Comparison of ENCODE assay signal across 8 mouse cellular contexts in genomic region chr7:90442518-90443080, GRCm38 (mm10). TPM values are rescaled to one million over a fixed set of nuclear protein-coding genes. Genes with fewer than 3 reads are reported as not detected.
DNase-seq lines count a peak whose midpoint lies in the region; ATAC-seq and TF ChIP-seq lines count a peak whose summit lies in the region.

TSS of gene Crebzf (plus strand) at chr7:90442729.

- H3K79me3 ChIP-seq in C2C12 (ENCODE audit: low read depth), result peaks cover 35% of the 10 kb centered on the region

- H3ac ChIP-seq in C2C12 (ENCODE audit: control insufficient read depth, insufficient read length, low read depth) (peak within 1 kb of the TSS; percentile 97), myocyte (ENCODE audit: control insufficient read depth, insufficient read length) (peak within 1 kb of the TSS; percentile 98)

- WGBS in heart, embryonic 11.5 days (ENCODE audit: insufficient replicate concordance), result under 1% methylated on average over 50 of the region's 54 CpGs
- 0% methylated on average over 48 of the region's 54 CpGs for WGBS in kidney, embryonic 16.5 days
- under 1% methylated on average over 54 of the region's 54 CpGs for WGBS in liver, adult 2 months

- no peaks in the 10 kb centered on the region for H3K9me3 ChIP-seq in erythroblast, embryonic 14.5 days (ENCODE audit: control insufficient read depth, low read length)
- H3K9me3 ChIP-seq in heart, embryonic 11.5 days (replicated peaks; ENCODE audit: control insufficient read depth, low read length), result no peaks in the 10 kb centered on the region
- no peaks in the 10 kb centered on the region for H3K9me3 ChIP-seq in kidney, embryonic 16.5 days (ENCODE audit: low read length)

- ATAC-seq in heart, embryonic 11.5 days (replicated peaks; ENCODE audit: insufficient number of reproducible peaks, low FRiP score, low TSS enrichment), result peak; percentile 97
- ATAC-seq in kidney, embryonic 16.5 days (ENCODE audit: low FRiP score, low TSS enrichment), result peak; percentile 97

- H3K9ac ChIP-seq in heart, embryonic 11.5 days (ENCODE audit: low read depth, low read length), result peak within 1 kb of the TSS; percentile 99
- peak within 1 kb of the TSS; percentile 99 for H3K9ac ChIP-seq in kidney, embryonic 16.5 days (replicated peaks; ENCODE audit: low read length)
- peak within 1 kb of the TSS; percentile 98 for H3K9ac ChIP-seq in liver, adult 2 months (ENCODE audit: low read depth, low read length)

- H3K4me3 ChIP-seq in C2C12 (ENCODE audit: insufficient read depth, poor library complexity, severe bottlenecking) (peak within 1 kb of the TSS; percentile 63), myocyte (peak within 1 kb of the TSS; percentile 81)
- H3K4me3 ChIP-seq in erythroblast, embryonic 14.5 days (replicated peaks), result peak within 1 kb of the TSS; percentile 99
- H3K4me3 ChIP-seq in heart, embryonic 11.5 days (ENCODE audit: low read depth, low read length), result peak within 1 kb of the TSS; percentile 99
- peak within 1 kb of the TSS; percentile 99 for H3K4me3 ChIP-seq in kidney, embryonic 16.5 days (ENCODE audit: low read length)
- H3K4me3 ChIP-seq in liver, adult 2 months (ENCODE audit: insufficient read depth, low read depth, low read length), result peak within 1 kb of the TSS; percentile 96

- peaks cover 16% of the 10 kb centered on the region for H3K4me1 ChIP-seq in erythroblast, embryonic 14.5 days (ENCODE audit: control insufficient read depth)
- H3K4me1 ChIP-seq in heart, embryonic 11.5 days (ENCODE audit: control insufficient read depth, insufficient read depth, low read length), result no peaks in the 10 kb centered on the region; the same call in 1 of the 2 replicates
- H3K4me1 ChIP-seq in kidney, embryonic 16.5 days (ENCODE audit: insufficient read depth, low read length), result peaks cover 5% of the 10 kb centered on the region; the same call in 1 of the 2 replicates
- H3K4me1 ChIP-seq in liver, adult 2 months (ENCODE audit: control insufficient read depth, insufficient read depth, low read length), result peaks cover 8% of the 10 kb centered on the region; the same call in 1 of the 2 replicates

- H3K36me3 ChIP-seq in C2C12 (ENCODE audit: control insufficient read depth, insufficient read depth) (peaks cover 28% of the 10 kb centered on the region), myocyte (ENCODE audit: control insufficient read depth, insufficient read depth) (peaks cover 19% of the 10 kb centered on the region)
- H3K36me3 ChIP-seq in erythroblast, embryonic 14.5 days (ENCODE audit: control insufficient read depth), result peaks cover 25% of the 10 kb centered on the region
- H3K36me3 ChIP-seq in heart, embryonic 11.5 days (ENCODE audit: control insufficient read depth, insufficient read depth, low read length), result no peaks in the 10 kb centered on the region
- peaks cover 3% of the 10 kb centered on the region; the same call in 1 of the 2 replicates for H3K36me3 ChIP-seq in kidney, embryonic 16.5 days (ENCODE audit: insufficient read depth, low read length)
- H3K36me3 ChIP-seq in liver, adult 2 months (ENCODE audit: control insufficient read depth, insufficient read depth, low read length), result peaks cover 6% of the 10 kb centered on the region
- peaks cover 1% of the 10 kb centered on the region; the same call in 1 of the 2 replicates for H3K36me3 ChIP-seq in splenic B cell, adult 2 months (ENCODE audit: control insufficient read depth, insufficient read depth, low read length, poor library complexity, severe bottlenecking)

- TF ChIP-seq CTCF in C2C12 (IDR thresholded peaks at IDR 0.05; ENCODE audit: control insufficient read depth, insufficient read depth, insufficient read length), result no peak
- no peak for TF ChIP-seq CTCF in brain, embryonic 14.5 days (IDR thresholded peaks at IDR 0.05; ENCODE audit: borderline replicate concordance, extremely low read depth, insufficient read depth, insufficient read length)
- no peak for TF ChIP-seq CTCF in liver, adult 2 months (IDR thresholded peaks at IDR 0.05; ENCODE audit: low read depth, low read length)

- peak; percentile 99 for DNase-seq in brain, embryonic 14.5 days (ENCODE audit: low read depth)
- peak; percentile 95 for DNase-seq in liver, adult 2 months (ENCODE audit: extremely low read depth, low read depth, low spot score)
- DNase-seq in splenic B cell, adult 2 months (ENCODE audit: low read depth, low spot score), result peak; percentile 98

- peak; percentile 97 for TF ChIP-seq POLR2A in brain, embryonic 14.5 days (IDR thresholded peaks at IDR 0.05; ENCODE audit: borderline replicate concordance, extremely low read depth, insufficient read depth, insufficient read length, poor library complexity, severe bottlenecking)
- TF ChIP-seq POLR2A in liver, adult 2 months (IDR thresholded peaks at IDR 0.05; ENCODE audit: extremely low read depth, insufficient read depth, low read length), result peak; percentile 83
- peak; percentile 84 for TF ChIP-seq POLR2A in myocyte (IDR thresholded peaks at IDR 0.05; ENCODE audit: insufficient read length, low read depth)

- H3K27me3 ChIP-seq in C2C12 (ENCODE audit: control insufficient read depth, insufficient read depth, insufficient read length) (no peaks in the 10 kb centered on the region), myocyte (ENCODE audit: control insufficient read depth, insufficient read depth, insufficient read length) (no peaks in the 10 kb centered on the region)
- no peaks in the 10 kb centered on the region for H3K27me3 ChIP-seq in erythroblast, embryonic 14.5 days (ENCODE audit: control insufficient read depth)
- H3K27me3 ChIP-seq in heart, embryonic 11.5 days (ENCODE audit: control insufficient read depth, insufficient read depth, low read length), result no peaks in the 10 kb centered on the region
- H3K27me3 ChIP-seq in kidney, embryonic 16.5 days (ENCODE audit: insufficient read depth, low read length), result no peaks in the 10 kb centered on the region
- H3K27me3 ChIP-seq in liver, adult 2 months (ENCODE audit: control insufficient read depth, insufficient read depth, low read length), result no peaks in the 10 kb centered on the region
- H3K27me3 ChIP-seq in splenic B cell, adult 2 months (ENCODE audit: control insufficient read depth, insufficient read depth, low read length, poor library complexity, severe bottlenecking), result no peaks in the 10 kb centered on the region

- H3K79me2 ChIP-seq in C2C12 (ENCODE audit: control insufficient read depth, insufficient read depth), result peaks cover 49% of the 10 kb centered on the region
- peaks cover 14% of the 10 kb centered on the region for H3K79me2 ChIP-seq in liver, adult 2 months (ENCODE audit: control insufficient read depth, insufficient read depth, low read length)
- H3K79me2 ChIP-seq in myocyte (ENCODE audit: control insufficient read depth, insufficient read depth), result peaks cover 38% of the 10 kb centered on the region

- peak within 1 kb of the TSS; percentile 89 for H3K4me2 ChIP-seq in heart, embryonic 11.5 days
- peak within 1 kb of the TSS; percentile 93 for H3K4me2 ChIP-seq in kidney, embryonic 16.5 days (replicated peaks; ENCODE audit: low read depth, low read length)
- peak within 1 kb of the TSS; percentile 98 for H3K4me2 ChIP-seq in myocyte (ENCODE audit: low read depth)

- H3K27ac ChIP-seq in heart, embryonic 11.5 days (ENCODE audit: low read depth, low read length), result peak within 1 kb of the TSS; percentile 100
- H3K27ac ChIP-seq in kidney, embryonic 16.5 days (ENCODE audit: low read length), result peak within 1 kb of the TSS; percentile 99
- H3K27ac ChIP-seq in liver, adult 2 months (replicated peaks; ENCODE audit: insufficient read depth, low read depth, low read length), result peak within 1 kb of the TSS; percentile 98

TF ChIP-seq in C2C12, 6 proteins besides CTCF, POLR2A, EP300 and RAD21:
- TF ChIP-seq MYOG (IDR thresholded peaks at IDR 0.05; ENCODE audit: control insufficient read depth, extremely low read depth, insufficient read length) (no peak), CEBPB (IDR thresholded peaks at IDR 0.05; ENCODE audit: low read depth) (no peak), USF1 (IDR thresholded peaks at IDR 0.05; ENCODE audit: low read depth) (no peak), MAX (IDR thresholded peaks at IDR 0.05) (peak; percentile 61), FOSL1 (IDR thresholded peaks at IDR 0.05; ENCODE audit: insufficient read depth, low read length, poor library complexity, severe bottlenecking) (no peak), MYOD1 (IDR thresholded peaks at IDR 0.05; ENCODE audit: control insufficient read depth, insufficient read length, low read depth) (no peak)

TF ChIP-seq in myocyte, 11 proteins besides CTCF, POLR2A, EP300 and RAD21:
- TF ChIP-seq E2F4 (IDR thresholded peaks at IDR 0.05; ENCODE audit: insufficient read depth), result peak; percentile 42
- TF ChIP-seq MAX (IDR thresholded peaks at IDR 0.05; ENCODE audit: low read depth), result no peak
- TF ChIP-seq MYOG (IDR thresholded peaks at IDR 0.05; ENCODE audit: control insufficient read depth in 1 of 3, insufficient read depth in 1 of 3, insufficient read length in 2 of 3, low read depth in 2 of 3), result peak in 1 of 3 experiments; percentile 7
- TF ChIP-seq POLR2AphosphoS2 (IDR thresholded peaks at IDR 0.05; ENCODE audit: insufficient read length, low read depth), result peak; percentile 84
- TF ChIP-seq USF1 (IDR thresholded peaks at IDR 0.05; ENCODE audit: low read depth), result no peak
- TF ChIP-seq MYOD1 (IDR thresholded peaks at IDR 0.05; ENCODE audit: control insufficient read depth in 1 of 3, insufficient read length in 2 of 3, low read depth in 2 of 3), result no peak
TF ChIP-seq in myocyte: peak in this region for 3.

RNA-seq across cellular contexts. Expression of gene Crebzf, which starts in this region (rescaled TPM):
- polyA plus RNA-seq in C2C12 (2012; fragmentation: generic; extraction: Trizol), result 17.0 TPM
- 123 and 174 TPM in 2 replicates for polyA plus RNA-seq in brain, embryonic 14.5 days (2012; rRNA removed)
- 2.9 and 3.1 TPM in 2 replicates for polyA plus RNA-seq in erythroblast, embryonic 14.5 days (2012)
- polyA plus RNA-seq in heart, embryonic 11.5 days (2014; fragmentation: Nextera tagmentation; extraction: Ambion mirVana), result 25.8 and 27.0 TPM in 2 replicates
- polyA plus RNA-seq in kidney, embryonic 16.5 days (2015; fragmentation: Nextera tagmentation; extraction: Ambion mirVana), result 18.1 and 20.7 TPM in 2 replicates
- total RNA-seq in liver, adult 2 months (2014; rRNA removed), result 38.1 and 40.7 TPM in 2 replicates
- 18.3 and 21.0 TPM in 2 replicates for polyA plus RNA-seq in liver, adult 2 months (2012; rRNA removed)
- polyA plus RNA-seq in myocyte (2012; fragmentation: generic; extraction: Trizol), result 18.0 TPM

Comparison
In these comparisons a context has a peak if more than half of its experiments do, and no peak if none do; other contexts are left out.
1. Peak in every context shown above with its lines: DNase-seq, ATAC-seq, H3K4me3 ChIP-seq and H3K27ac ChIP-seq.